Mouse (Mus musculus) lung, postnatal 0 days (tissue): ENCODE measurements around the gene Cmtm3.

Source experiments
- CTCF ChIP-seq: IDR thresholded peaks from 2 replicates; pipeline ENCODE4 v1.5.1; 2016; ENCODE audit warnings: antibody characterized with exemption, mild to moderate bottlenecking
- EP300 ChIP-seq: IDR thresholded peaks from 2 replicates; pipeline ENCODE4 v1.6.1; 2016; ENCODE audit warnings: antibody characterized with exemption, mild to moderate bottlenecking, control low read depth

- TF ChIP-seq CTCF (no peak; the same call in 1 of the 2 replicates), EP300 (no peak)
Measured at GRCm38 (mm10) chr8:104394801-104395702, 55.8 kb downstream of the Cmtm3 start.
